12 mouse cellular contexts compared by ENCODE assay signal in the genomic region with DNA sequence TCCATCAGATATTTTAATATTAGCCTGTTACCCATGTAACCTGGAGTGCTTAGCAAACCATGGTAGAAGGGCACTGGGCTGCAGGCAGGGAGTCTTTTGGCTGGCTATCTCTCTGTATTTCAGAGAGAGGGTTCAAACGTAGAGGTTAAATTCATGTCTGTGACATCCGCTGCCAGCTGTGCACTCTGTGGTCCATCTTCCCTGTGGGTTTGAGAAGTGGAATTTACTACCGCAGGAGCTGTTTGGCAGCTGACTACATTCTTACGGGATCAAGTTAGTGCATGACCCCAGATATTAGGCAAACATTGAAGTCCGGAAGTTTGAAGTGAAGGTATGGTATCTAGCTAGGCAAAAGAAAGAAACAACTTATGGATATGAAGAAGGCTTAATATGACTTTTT.
"Had no signal": no experiment of that assay in that cellular context is flagged by ENCODE, and none has a peak within 500 bp of the region (broad histone marks: within the 10 kb centered on the region; RNA-seq: fewer than 3 reads in every experiment).

No protein-coding gene starts in this region.

- H3K9ac ChIP-seq: kidney, embryonic 15.5 days; liver, embryonic 13.5 days; liver, postnatal 0 days; lung, embryonic 15.5 days; neural tube, embryonic 12.5 days had no signal

- H3K4me1 ChIP-seq: kidney, embryonic 15.5 days; liver, embryonic 13.5 days; midbrain, embryonic 10.5 days; neural tube, embryonic 12.5 days had no signal

- H3K27me3 ChIP-seq: kidney, embryonic 15.5 days; liver, embryonic 13.5 days; lung, embryonic 15.5 days; neural tube, embryonic 12.5 days had no signal

- ATAC-seq: liver, postnatal 0 days had no signal

- H3K36me3 ChIP-seq: kidney, embryonic 15.5 days; liver, embryonic 13.5 days; lung, embryonic 15.5 days; midbrain, embryonic 10.5 days had no signal

- H3K9me3 ChIP-seq: liver, embryonic 13.5 days; lung, embryonic 15.5 days; neural tube, embryonic 12.5 days had no signal

- H3K4me3 ChIP-seq: kidney, embryonic 15.5 days; liver, embryonic 13.5 days; lung, embryonic 15.5 days; midbrain, embryonic 10.5 days; neural tube, embryonic 12.5 days had no signal

- H3K4me2 ChIP-seq: kidney, embryonic 15.5 days; liver, embryonic 13.5 days; lung, embryonic 15.5 days; neural tube, embryonic 12.5 days had no signal

- H3K27ac ChIP-seq: kidney, embryonic 15.5 days; liver, embryonic 13.5 days; lung, embryonic 15.5 days; midbrain, embryonic 10.5 days; neural tube, embryonic 12.5 days had no signal

- DNase-seq: kidney, postnatal 14 days; left cerebral cortex, postnatal 4 days; liver; liver, embryonic 13.5 days; liver, postnatal 0 days; midbrain, embryonic 14.5 days; thymus, adult 18-20 months; thymus, postnatal 14 days had no signal
